Mouse (Mus musculus) T-helper 17 cell (primary cell): ENCODE results near the gene Olfr877.

Experiments used
- in situ Hi-C, 2 experiments: fragments of 300-600 bp; cut with MboI, MseI; formaldehyde crosslinking; loops; 1 replicate in 1 of 2; 2 replicates in 1 of 2; pipeline ENCODE4 v1.15.1; 2025; ENCODE audit warnings: high pct_unique_total_duplicates in 2 of 2

Olfr877 gene

DNA sequence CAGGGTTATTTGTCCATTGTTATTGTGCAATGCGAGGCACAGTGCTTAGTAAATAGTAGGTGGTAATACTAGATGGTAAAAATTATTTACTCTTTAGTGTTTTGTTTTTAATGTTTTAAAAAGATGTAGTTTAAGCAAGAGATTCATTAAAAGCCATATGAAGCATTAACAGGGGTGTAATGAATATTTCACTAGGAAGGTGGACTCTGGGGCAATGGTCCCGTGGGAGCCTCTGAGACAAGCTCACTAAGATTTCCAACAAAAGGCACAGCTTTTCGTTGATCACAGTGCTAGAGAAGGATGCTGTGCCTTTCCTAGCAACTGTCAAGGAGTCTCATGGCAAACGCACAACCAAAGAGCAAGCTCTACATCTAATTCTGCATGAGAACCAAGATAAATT, at the start of gene Olfr877:
Gene Olfr877, plus strand, starts transcription at position 301 of the 400 bp plus-strand sequence.
- in situ Hi-C loops: no loop called here

DNA sequence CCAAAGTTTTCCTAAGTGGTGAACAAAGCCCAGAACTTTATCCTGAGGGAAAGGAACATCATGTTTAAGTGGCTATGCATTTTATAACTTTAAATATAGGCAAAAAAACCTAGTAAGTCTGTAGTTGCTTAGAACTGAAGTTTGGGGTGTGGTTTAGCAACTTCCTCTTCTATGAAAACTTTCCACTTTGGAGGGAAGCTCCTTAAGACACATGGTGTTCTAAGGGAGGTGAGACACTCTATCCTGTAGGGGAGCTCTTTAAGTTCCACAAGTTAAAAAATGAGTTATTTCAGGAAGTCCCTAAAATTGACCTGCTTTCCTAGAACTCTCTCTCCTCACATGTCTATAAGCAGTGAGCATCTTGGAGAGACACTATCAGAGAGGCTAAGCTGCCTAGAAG, 46.8 kb upstream of the Olfr877 start:
- in situ Hi-C loops: no loop called here

DNA sequence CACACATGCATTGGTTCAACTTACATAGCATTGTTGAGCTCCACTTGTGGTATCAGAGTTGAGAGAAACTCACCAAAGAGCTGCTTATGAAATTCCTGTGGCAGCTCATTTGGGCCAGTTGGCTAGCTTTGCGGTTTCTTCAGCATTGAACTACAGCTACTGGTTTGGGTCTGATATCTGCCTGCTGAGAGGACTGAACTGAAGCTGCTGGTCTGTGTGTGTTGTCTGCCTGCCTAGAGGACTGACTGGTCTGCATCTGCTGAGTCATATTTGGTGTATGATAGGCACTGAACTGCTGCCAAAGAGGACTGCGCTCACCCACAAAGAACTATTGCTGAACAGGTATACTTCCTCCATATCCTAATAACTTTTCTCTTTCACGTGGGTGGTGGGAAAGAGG, 45.6 kb upstream of the Olfr877 start:
- in situ Hi-C loops: no loop called here

DNA sequence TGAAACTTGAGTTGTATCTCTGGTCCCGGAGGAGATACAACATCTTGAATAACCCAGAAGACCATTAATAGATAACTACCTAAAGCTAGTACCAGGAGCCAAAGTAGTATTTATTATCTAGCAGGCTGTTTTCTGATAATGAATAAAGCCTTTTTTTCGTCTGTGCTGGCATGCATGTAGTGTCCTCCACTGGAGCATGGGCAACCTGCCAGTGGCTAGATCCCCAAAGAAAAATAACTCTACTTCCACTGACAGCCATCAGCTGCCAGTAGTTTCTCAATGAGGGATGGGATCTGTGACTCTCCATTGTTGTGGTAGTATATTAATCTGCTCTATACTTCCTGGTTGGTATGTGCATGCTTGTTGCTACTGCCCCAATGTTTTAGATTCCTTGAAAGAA, 45.1 kb upstream of the Olfr877 start:
- in situ Hi-C loops: no loop called here

DNA sequence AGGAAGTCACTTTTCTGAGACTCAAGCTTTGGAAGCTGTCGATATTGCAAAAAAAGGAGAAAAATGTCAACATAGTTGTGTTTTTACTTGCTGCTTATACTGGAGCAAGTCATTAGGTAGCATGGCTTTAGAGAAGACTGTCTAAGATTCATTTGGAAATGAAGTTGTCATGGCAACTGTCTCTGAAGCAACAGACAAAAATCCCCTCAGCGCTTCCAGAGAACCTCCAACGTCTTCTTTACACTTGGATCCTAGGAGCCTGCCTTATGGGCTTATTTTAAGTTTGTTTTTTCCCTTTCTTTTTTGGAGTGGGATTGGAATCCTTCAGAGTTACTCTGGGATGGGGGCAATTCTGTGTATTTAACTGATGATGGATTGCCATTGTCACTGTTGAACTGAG, 39.4 kb upstream of the Olfr877 start:
- in situ Hi-C loops: loop anchor here in 1 of 2 experiments (5.0 kb wide), 1 partner anchor 53 kb away; no protein-coding TSS in a partner anchor

DNA sequence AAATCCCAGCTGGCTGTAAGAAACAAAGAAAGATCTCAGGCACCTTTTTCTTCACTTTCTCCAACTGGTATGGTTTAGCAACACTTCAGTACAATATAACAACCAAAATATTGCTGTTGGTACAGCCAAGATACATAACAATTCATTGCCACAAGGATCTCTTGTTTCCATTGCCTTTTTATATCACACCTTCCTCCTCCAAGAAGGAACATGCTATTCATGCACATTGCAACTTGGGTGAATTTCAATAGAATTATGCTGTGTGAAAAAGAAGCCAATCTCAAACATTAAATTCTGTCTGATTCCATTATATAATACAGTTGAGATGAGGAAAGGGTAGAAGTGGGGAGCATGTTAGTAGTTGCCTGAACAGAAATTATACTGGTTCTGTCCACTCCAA, 24.2 kb upstream of the Olfr877 start:
- in situ Hi-C loops: loop anchor here in 1 of 2 experiments (10.0 kb wide), 1 partner anchor 1635 kb away; no protein-coding TSS in a partner anchor

DNA sequence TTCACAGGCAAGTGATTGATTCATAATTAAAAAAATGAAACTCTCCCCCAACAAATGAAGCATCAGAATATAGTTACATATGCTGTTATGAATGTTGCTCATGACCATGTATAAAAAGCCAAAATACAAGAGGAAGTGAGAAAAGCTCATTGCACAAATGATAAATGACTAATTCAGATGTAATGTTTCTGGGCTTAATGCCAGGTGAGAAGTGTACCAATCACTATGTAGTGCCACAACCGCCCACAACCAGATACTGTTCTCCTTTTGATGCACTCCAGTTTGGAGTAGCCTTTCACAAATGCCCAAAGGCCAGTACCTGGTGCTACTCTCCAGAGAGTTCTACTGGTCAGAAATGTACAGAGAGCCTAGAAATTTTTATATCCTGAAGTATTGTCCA, 20.7 kb upstream of the Olfr877 start:
- in situ Hi-C loops: no loop called here

DNA sequence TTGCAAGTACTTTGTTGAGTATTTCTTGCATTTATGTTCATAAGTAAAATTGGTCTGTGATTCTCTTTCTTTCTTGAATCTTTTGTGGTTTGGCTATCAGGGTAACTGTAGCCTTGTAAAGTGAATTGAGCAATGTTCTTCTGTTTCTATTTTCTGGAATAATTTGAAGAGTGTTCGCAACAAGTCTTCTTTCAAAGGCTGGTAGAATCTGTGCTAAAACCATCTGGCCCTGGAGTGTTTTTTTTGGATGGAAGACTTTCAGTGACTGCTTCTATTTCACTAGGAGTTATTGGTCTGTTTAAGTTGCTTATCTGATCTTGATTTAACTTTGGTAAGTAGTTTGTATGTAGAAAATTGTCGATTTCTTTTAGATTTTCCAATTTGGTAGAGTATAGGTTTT, 4.8 kb upstream of the Olfr877 start:
- in situ Hi-C loops: loop anchor here in 1 of 2 experiments (10.0 kb wide), 1 partner anchor 1276 kb away; the partner anchor contains the start of gene Olfr27

DNA sequence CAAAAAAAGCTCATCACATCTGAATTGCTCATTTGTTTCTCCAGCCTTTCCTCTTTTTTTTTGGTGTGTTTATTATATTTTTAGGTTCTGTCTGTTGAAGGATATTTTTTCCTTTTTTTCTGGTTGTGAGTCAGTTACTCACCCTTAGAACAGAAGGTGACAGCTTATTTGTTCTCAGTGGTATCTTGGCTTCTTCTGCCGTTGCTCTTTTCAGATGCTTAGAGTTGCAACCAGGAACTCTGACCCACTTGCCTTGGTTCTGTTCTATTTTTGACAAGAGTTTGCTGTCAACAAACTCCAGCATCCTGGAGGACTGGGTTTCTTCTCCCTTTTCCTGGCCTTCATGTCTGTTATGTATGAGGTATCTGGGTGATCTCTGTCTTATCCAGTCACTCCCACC, 9.3 kb downstream of the Olfr877 start:
- in situ Hi-C loops: no loop called here

DNA sequence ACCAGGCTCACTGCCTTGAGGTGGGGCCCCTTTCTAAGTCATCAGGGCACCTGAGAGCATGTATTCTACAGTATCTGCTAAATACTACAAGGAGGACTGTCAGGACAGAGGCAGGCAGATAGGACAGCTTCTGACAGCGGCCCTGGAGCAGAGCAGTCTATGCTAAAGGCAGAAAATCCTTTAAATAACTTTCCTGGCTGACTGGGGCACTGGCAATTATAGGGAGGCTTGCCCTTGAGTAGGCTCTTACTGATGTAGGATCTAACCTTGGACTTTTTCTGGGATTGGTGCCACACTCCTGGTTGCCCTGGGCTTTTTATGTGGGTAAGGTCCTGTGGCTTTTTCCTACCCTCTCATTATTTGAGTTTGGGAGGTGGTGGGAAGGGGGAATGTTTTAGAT, 16.2 kb downstream of the Olfr877 start:
- in situ Hi-C loops: no loop called here

DNA sequence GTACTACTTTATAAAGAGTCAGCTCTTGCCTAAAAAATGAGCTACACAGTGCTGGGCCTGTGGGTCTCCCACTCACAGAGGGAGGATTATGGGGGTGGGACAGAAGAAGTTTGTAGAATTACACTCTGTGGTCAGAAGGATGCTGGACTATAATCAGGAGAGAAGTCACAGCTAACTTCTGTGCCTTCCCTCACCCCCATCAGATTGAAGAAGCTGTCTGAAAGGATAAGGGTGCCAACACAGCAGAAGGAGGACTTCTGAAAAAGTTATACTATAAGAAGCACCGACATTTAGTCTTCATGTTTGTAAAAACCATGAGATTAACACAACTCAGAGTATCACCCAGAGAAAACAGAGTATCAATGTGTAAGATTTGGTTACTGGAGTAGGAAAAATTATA, 17.0 kb downstream of the Olfr877 start:
- in situ Hi-C loops: no loop called here

DNA sequence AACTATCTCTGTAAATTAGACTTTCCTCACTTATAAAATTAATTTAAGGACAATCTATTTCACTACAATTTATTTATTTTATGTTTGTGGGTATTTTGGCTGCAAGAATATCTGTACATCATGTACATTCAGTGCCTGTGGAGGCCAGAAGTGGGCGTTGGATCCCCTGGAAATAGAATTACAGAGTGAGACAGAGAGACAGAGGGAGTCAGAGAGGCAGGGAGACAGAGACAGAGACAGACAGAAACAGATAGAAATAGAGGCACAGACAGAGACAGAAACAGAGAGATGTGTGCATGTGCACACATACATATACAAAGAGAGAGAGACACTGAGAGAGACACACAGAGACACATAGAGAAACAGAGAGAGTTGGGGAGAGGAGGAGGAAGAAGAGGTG, 17.5 kb downstream of the Olfr877 start:
- in situ Hi-C loops: no loop called here

DNA sequence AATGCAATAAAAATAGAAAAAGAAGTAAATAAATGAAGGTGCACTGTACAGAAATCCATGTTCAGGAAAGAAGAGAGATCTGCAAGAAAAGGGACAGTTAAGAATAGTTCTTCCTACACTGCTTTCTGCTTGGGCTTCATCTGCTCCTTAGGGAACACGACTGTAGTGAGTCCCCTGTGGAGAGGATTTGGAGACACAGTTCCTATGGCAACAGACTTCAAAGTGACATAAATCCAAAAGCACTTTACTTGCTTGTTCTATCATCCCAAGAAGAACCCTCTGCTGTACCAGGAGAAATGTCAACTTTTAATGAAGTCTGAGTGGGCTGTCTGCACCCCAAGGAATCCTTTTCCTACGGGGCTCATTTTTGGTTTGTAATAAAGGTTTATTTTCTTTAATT, 36.9 kb downstream of the Olfr877 start:
- in situ Hi-C loops: no loop called here

DNA sequence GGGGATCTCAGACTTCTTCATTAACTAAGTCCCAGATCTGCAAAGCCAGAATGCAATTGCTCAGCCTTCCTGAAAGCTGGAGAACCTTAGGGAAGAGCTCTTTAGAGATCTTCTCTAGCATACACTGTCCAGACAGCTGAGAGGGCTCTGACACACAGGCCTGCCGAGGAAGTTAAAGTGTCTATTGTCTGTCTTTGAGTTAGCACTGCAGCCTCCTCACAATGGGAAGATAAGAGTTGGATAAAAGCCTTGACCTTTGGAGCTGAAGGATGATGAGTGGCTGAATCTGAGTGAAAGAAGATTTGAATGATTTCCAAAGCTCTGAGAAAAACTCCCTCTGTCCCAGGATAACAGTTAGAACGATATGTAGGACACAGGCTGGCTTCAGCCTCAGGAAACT, 42.6 kb downstream of the Olfr877 start, which contains the start of gene Olfr145:
Gene Olfr145, plus strand, starts transcription at position 64 of the 400 bp plus-strand sequence.
- in situ Hi-C loops: no loop called here

DNA sequence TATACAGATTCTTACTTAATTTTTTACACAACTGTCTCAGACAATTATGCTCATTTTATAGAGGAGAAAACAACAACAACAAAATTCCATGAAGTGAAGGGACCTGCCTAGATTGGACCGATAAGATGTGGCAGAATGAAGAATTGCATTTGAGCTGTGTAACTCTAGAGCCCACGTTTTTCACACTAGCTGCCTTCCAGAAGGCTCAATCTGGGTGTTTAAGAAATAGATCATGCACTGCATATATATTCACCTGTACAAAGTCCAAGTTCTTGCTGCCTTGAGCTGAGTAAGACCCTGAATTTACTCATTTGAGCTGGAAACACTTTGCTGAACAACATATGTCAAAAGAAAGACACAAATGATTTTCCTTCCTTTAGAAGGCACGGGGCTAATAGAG, 51.5 kb downstream of the Olfr877 start:
- in situ Hi-C loops: loop anchor here in 1 of 2 experiments (10.0 kb wide), 1 partner anchor 1551 kb away; no protein-coding TSS in a partner anchor
